Mouse (Mus musculus): ENCODE results near the gene Actr10.

- TF ChIP-seq POLR2A (IDR thresholded peaks at IDR 0.05; ENCODE audit: insufficient read length, low read depth) (no peak), E2F4 (IDR thresholded peaks at IDR 0.05; ENCODE audit: insufficient read depth) (no peak), MYOG (IDR thresholded peaks at IDR 0.05; ENCODE audit: control insufficient read depth in 1 of 3, insufficient read depth in 1 of 3, insufficient read length in 2 of 3, low read depth in 2 of 3) (no peak), USF1 (IDR thresholded peaks at IDR 0.05; ENCODE audit: low read depth) (no peak), TCF12 (IDR thresholded peaks at IDR 0.05; ENCODE audit: insufficient read depth, poor library complexity, severe bottlenecking) (no peak), CEBPB (IDR thresholded peaks at IDR 0.05; ENCODE audit: insufficient read depth, poor library complexity, severe bottlenecking) (no peak), MAX (IDR thresholded peaks at IDR 0.05; ENCODE audit: low read depth) (no peak), SRF (IDR thresholded peaks at IDR 0.05; ENCODE audit: control insufficient read depth, insufficient read length, low read depth) (no peak)
Observed at GRCm38 (mm10) chr12:70904471-70904870, 33.2 kb upstream of the Actr10 start.

Data from myocyte (in vitro differentiated cells).